Mouse (Mus musculus): Measurements from ENCODE around the gene Impg2. TPM values are rescaled to one million over a fixed set of nuclear protein-coding genes. Genes with fewer than 3 reads are reported as not detected.
A peak's percentile ranks its signal among the peaks of the same experiment; 100 is the strongest.

Impg2 gene
- 1 to 10 TPM in 1 of 2 experiments, under 1 TPM in 1; 0.64 to 1.3 TPM for total RNA-seq (2021)

- DNase-seq (ENCODE audit: low spot score in 2 of 2) = no peak
- intact Hi-C loops (cut with DNase I) = no loop called here
Observed at GRCm38 (mm10) chr16:56204051-56204450, at the start of gene Impg2. Impg2 (plus strand) TSS chr16:56204313.

GRCm38 (mm10) chr16:56163466-56163865, 40.6 kb upstream of the Impg2 start:
- intact Hi-C loops (cut with DNase I) = no loop called here
- DNase-seq (ENCODE audit: low spot score in 2 of 2) = no peak

- intact Hi-C loops (cut with DNase I) = loop anchor here (5.0 kb wide), 1 partner anchor 507 kb away; no protein-coding TSS in a partner anchor
- no peak for DNase-seq (ENCODE audit: low spot score in 2 of 2)
Observed at GRCm38 (mm10) chr16:56170247-56170646, 33.9 kb upstream of the Impg2 start.

GRCm38 (mm10) chr16:56175867-56176581, 28.1 kb upstream of the Impg2 start:
- intact Hi-C loops (cut with DNase I) = no loop called here
- peak in 1 of 2 experiments; percentile 32 for DNase-seq (ENCODE audit: low spot score in 2 of 2)

- intact Hi-C loops (cut with DNase I) = no loop called here
- no peak for DNase-seq (ENCODE audit: low spot score in 2 of 2)
Observed at GRCm38 (mm10) chr16:56186863-56187262, 17.2 kb upstream of the Impg2 start.

- peak; percentile 14 to 40 for DNase-seq (ENCODE audit: low spot score in 2 of 2)
- intact Hi-C loops (cut with DNase I) = no loop called here
Observed at GRCm38 (mm10) chr16:56188198-56188597, 15.9 kb upstream of the Impg2 start.

- no peak for DNase-seq (ENCODE audit: low spot score in 2 of 2)
- intact Hi-C loops (cut with DNase I) = no loop called here
Observed at GRCm38 (mm10) chr16:56212740-56213139, 8.6 kb downstream of the Impg2 start.

GRCm38 (mm10) chr16:56227686-56228085, 23.6 kb downstream of the Impg2 start:
- no peak for DNase-seq (ENCODE audit: low spot score in 2 of 2)
- intact Hi-C loops (cut with DNase I) = no loop called here

- intact Hi-C loops (cut with DNase I) = no loop called here
- DNase-seq (ENCODE audit: low spot score in 2 of 2) = no peak
Observed at GRCm38 (mm10) chr16:56229455-56229854, 25.3 kb downstream of the Impg2 start.

GRCm38 (mm10) chr16:56231300-56231699, 27.2 kb downstream of the Impg2 start:
- intact Hi-C loops (cut with DNase I) = no loop called here
- peak; percentile 6 to 23 for DNase-seq (ENCODE audit: low spot score in 2 of 2)

GRCm38 (mm10) chr16:56232736-56233135, 28.6 kb downstream of the Impg2 start:
- DNase-seq (ENCODE audit: low spot score in 2 of 2) = no peak
- intact Hi-C loops (cut with DNase I) = no loop called here

GRCm38 (mm10) chr16:56246031-56246430, 41.9 kb downstream of the Impg2 start:
- DNase-seq (ENCODE audit: low spot score in 2 of 2) = no peak
- intact Hi-C loops (cut with DNase I) = no loop called here

- intact Hi-C loops (cut with DNase I) = no loop called here
- DNase-seq (ENCODE audit: low spot score in 2 of 2) = no peak
Observed at GRCm38 (mm10) chr16:56273917-56274316, 69.8 kb downstream of the Impg2 start.

GRCm38 (mm10) chr16:56279060-56279459, 74.9 kb downstream of the Impg2 start:
- no peak for DNase-seq (ENCODE audit: low spot score in 2 of 2)
- intact Hi-C loops (cut with DNase I) = no loop called here

- no peak for DNase-seq (ENCODE audit: low spot score in 2 of 2)
- intact Hi-C loops (cut with DNase I) = no loop called here
Observed at GRCm38 (mm10) chr16:56279752-56280151, 75.6 kb downstream of the Impg2 start.

- intact Hi-C loops (cut with DNase I) = no loop called here
- no peak for DNase-seq (ENCODE audit: low spot score in 2 of 2)
Observed at GRCm38 (mm10) chr16:56281336-56281735, 77.2 kb downstream of the Impg2 start.

- no peak for DNase-seq (ENCODE audit: low spot score in 2 of 2)
- intact Hi-C loops (cut with DNase I) = no loop called here
Observed at GRCm38 (mm10) chr16:56283330-56283729, 79.2 kb downstream of the Impg2 start.

- intact Hi-C loops (cut with DNase I) = no loop called here
- no peak for DNase-seq (ENCODE audit: low spot score in 2 of 2)
Observed at GRCm38 (mm10) chr16:56283873-56284272, 79.8 kb downstream of the Impg2 start.

GRCm38 (mm10) chr16:56286076-56286475, 82.0 kb downstream of the Impg2 start:
- DNase-seq (ENCODE audit: low spot score in 2 of 2) = no peak
- intact Hi-C loops (cut with DNase I) = no loop called here

GRCm38 (mm10) chr16:56286977-56287376, 82.9 kb downstream of the Impg2 start:
- intact Hi-C loops (cut with DNase I) = no loop called here
- DNase-seq (ENCODE audit: low spot score in 2 of 2) = no peak

GRCm38 (mm10) chr16:56294887-56295286, 90.8 kb downstream of the Impg2 start:
- intact Hi-C loops (cut with DNase I) = no loop called here
- no peak for DNase-seq (ENCODE audit: low spot score in 2 of 2)

Measured in left cerebral cortex, postnatal 25 days (tissue).